Mouse (Mus musculus) heart, embryonic 14.5 days (tissue): ENCODE measurements around the gene Abcb1a. TPM values are rescaled to one million over a fixed set of nuclear protein-coding genes. Genes with fewer than 3 reads are reported as not detected.
"Not testable (repeated sequence)": the region's sequence is repeated elsewhere in the genome, so short reads cannot be mapped to it uniquely, and the experiment has no call there.

ENCODE experiments used
- ATAC-seq: fragments of 200-750 bp; cut with Nextera tagmentation; 2 replicates; pipeline ENCODE4 v1.8.0; 2017; ENCODE audit warnings: low read depth, moderate TSS enrichment; ENCODE audit not compliant: insufficient number of reproducible peaks, insufficient read depth, low FRiP score
- H3K27ac ChIP-seq, 2 experiments: fragments of 200-500 bp in 1 of 2; fragments of 300-500 bp in 1 of 2; sonication (generic) in 1 of 2; replicated peaks in 1 of 2; 2 replicates each; pipeline ENCODE4 v1.5.1; 2012 to 2014; ENCODE audit warnings: low read depth in 2 of 2, low read length in 2 of 2, control low read depth in 1 of 2, mild to moderate bottlenecking in 1 of 2, mixed read lengths in 1 of 2; ENCODE audit not compliant: control insufficient read depth in 1 of 2, insufficient read depth in 1 of 2
- H3K27me3 ChIP-seq: fragments of 300-500 bp; sonication (generic); 2 replicates; pipeline ENCODE4 v1.6.1; 2014; ENCODE audit warnings: mild to moderate bottlenecking, low read length, control low read depth; ENCODE audit not compliant: control insufficient read depth, insufficient read depth
- H3K36me3 ChIP-seq: fragments of 300-500 bp; sonication (generic); 2 replicates; pipeline ENCODE4 v1.6.1; 2014; ENCODE audit warnings: mild to moderate bottlenecking, control low read depth, low read length, mixed read lengths; ENCODE audit not compliant: control insufficient read depth, insufficient read depth
- H3K4me1 ChIP-seq, 2 experiments: fragments of 200-500 bp in 1 of 2; fragments of 300-500 bp in 1 of 2; sonication (generic) in 1 of 2; 2 replicates each; pipeline ENCODE4 v1.6.1; 2012 to 2014; ENCODE audit warnings: low read length in 2 of 2, control low read depth in 1 of 2, mixed read lengths in 1 of 2; ENCODE audit not compliant: control insufficient read depth in 2 of 2, insufficient read depth in 2 of 2
- H3K4me2 ChIP-seq: fragments of 300-500 bp; sonication (generic); 2 replicates; pipeline ENCODE4 v1.6.1; 2014; ENCODE audit warnings: mild to moderate bottlenecking, low read length
- H3K4me3 ChIP-seq, 2 experiments: fragments of 200-500 bp in 1 of 2; fragments of 300-500 bp in 1 of 2; sonication (generic) in 1 of 2; 2 replicates each; pipeline ENCODE4 v1.5.1; 2012 to 2014; ENCODE audit warnings: low read length in 2 of 2, mild to moderate bottlenecking in 2 of 2, control low read depth in 1 of 2, low read depth in 1 of 2, moderate library complexity in 1 of 2; ENCODE audit not compliant: control insufficient read depth in 1 of 2, insufficient read depth in 1 of 2
- H3K9ac ChIP-seq: fragments of 300-500 bp; sonication (generic); 2 replicates; pipeline ENCODE4 v1.6.1; 2014; ENCODE audit warnings: mild to moderate bottlenecking, low read length
- H3K9me3 ChIP-seq: fragments of 300-500 bp; sonication (generic); 2 replicates; pipeline ENCODE4 v1.6.1; 2016; ENCODE audit warnings: low read length, control low read depth; ENCODE audit not compliant: control insufficient read depth
- WGBS: fragments of 180-500 bp; shearing (Covaris S2); extraction: QIAGEN DNeasy Blood & Tissue Kit; methylation state at CpG from one replicate; pipeline ENCODE4 v1.1.7; 2014; 5-methylcytosine and 5-hydroxymethylcytosine counted together
- polyA plus RNA-seq: library from polyadenylated mRNA; unstranded; fragments of >200 nt; fragmentation: Nextera tagmentation; extraction: Ambion mirVana; gene quantifications from 2 replicates; pipeline ENCODE4 v1.2.1, GENCODE M21; 2014

The Abcb1a gene
- polyA plus RNA-seq, 1 experiment from 2014 or later: 0.41 TPM

DNA sequence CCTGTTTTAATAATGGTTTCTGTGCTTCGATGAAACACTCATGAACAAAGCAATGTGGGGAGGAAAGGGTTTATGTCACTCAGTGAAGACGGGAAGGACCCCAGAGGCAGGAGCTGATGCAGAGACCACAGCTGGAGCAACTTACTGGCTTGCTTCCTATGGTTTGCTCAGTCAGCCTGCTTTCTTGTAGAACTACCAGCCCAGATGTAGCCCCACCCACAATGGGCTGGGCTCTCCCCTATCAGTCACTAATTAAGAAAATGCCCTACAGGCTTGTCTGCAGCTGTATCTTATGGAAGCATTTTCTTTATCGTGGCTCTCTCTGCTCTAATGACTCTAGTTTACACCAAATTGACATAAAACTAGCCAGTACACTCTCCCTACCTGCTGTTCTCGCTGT is 67.9 kb downstream of the Abcb1a start:
- H3K4me3 ChIP-seq: no peak overlapping the region
- no peak overlapping the region for H3K4me2 ChIP-seq
- WGBS: 55% methylated on average over 4 of the region's 4 CpGs
- H3K4me1 ChIP-seq: no peaks in the 10 kb centered on the region
- H3K9ac ChIP-seq: no peak overlapping the region
- no peaks in the 10 kb centered on the region for H3K27me3 ChIP-seq
- ATAC-seq: no peak
- no peaks in the 10 kb centered on the region for H3K36me3 ChIP-seq
- no peaks in the 10 kb centered on the region for H3K9me3 ChIP-seq
- H3K27ac ChIP-seq: no peak overlapping the region

DNA sequence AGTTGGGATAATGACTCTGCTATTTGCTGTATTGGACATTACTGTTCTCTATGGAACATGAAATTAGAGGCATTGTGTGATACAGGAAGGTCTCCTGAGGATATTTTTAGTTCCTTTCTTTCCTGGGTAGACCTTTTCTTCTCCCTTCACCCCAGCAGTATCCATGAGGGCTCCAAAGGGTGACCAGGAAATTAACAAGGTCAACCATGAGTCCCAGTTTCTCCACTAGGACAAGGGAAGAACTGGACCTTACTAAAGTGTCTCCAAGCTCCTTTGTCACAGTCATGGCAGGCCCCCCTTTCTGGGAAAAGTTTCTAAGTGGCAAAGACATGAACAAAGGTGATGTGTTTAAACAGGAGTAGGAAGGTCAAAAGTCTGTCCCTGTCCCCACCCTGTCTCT is 72.8 kb downstream of the Abcb1a start:
- H3K4me2 ChIP-seq: no peak overlapping the region
- H3K4me1 ChIP-seq: no peaks in the 10 kb centered on the region
- no peaks in the 10 kb centered on the region for H3K36me3 ChIP-seq
- ATAC-seq: no peak
- no peak overlapping the region for H3K27ac ChIP-seq
- H3K9ac ChIP-seq: no peak overlapping the region
- H3K9me3 ChIP-seq: no peaks in the 10 kb centered on the region
- no peaks in the 10 kb centered on the region for H3K27me3 ChIP-seq
- H3K4me3 ChIP-seq: no peak overlapping the region

DNA sequence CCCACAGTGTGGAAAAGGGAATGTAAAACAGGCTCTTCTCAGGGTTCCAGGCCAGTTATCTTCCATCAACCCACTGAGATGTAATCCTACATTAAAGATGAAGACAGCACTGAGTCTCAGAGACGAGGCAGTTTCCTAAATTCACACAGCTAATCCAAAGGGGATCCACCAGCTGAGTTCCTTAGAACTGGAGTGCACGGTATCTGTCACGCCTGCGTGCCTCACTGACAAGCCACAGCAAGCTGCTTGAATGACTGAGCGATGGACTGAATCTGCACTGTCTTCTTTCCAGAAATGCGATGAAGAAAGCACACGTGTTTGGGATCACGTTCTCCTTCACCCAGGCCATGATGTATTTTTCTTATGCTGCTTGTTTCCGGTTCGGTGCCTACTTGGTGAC is 73.4 kb downstream of the Abcb1a start:
- not testable (repeated sequence) for H3K4me1 ChIP-seq, H3K4me3 ChIP-seq, ATAC-seq, H3K9me3 ChIP-seq, H3K27me3 ChIP-seq, H3K9ac ChIP-seq, H3K27ac ChIP-seq, H3K36me3 ChIP-seq, H3K4me2 ChIP-seq
- WGBS: 74% methylated on average over 7 of the region's 10 CpGs

DNA sequence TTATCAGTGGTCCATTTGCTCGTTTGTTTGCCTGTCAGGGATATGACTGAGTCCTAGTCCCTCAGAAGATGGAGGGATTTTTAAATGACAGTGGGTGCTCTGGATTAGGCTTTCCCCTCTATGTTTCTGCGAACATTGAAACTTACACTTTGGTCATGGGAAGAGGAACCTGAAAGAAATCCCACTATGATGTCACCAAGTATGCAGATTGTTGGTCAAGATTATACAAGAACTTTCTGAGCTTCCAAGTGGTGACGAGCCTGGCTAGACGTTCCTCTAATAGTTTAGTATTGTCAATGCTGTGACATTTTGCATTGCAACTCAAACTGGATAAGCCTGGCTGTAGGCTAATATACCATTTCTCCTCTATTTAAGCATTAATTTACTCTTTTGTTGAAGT is 76.5 kb downstream of the Abcb1a start:
- no peaks in the 10 kb centered on the region for H3K36me3 ChIP-seq
- H3K27ac ChIP-seq: no peak overlapping the region
- WGBS: 70% methylated on average over 4 of the region's 4 CpGs
- no peak overlapping the region for H3K4me2 ChIP-seq
- H3K4me3 ChIP-seq: no peak overlapping the region
- ATAC-seq: no peak
- no peak overlapping the region for H3K9ac ChIP-seq
- H3K9me3 ChIP-seq: no peaks in the 10 kb centered on the region
- no peaks in the 10 kb centered on the region for H3K4me1 ChIP-seq
- H3K27me3 ChIP-seq: no peaks in the 10 kb centered on the region

DNA sequence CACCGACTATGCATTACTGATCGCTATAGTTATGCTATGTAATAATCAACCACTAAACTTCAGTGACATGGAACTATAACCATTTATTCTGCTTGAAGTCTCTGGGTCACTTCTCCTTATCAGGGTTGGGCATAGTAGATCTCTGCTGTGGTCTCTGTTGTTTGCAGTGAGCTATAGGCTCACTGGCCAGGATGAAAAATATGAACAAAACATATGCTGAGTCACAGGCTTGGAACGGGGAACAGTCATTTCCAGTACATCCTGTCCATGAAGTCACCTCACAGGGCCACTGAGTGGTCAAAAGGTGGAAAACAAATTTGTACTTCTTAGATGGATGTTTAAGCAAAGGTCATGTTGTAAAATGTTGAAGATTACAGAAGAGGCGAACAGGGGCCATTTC is 77.2 kb downstream of the Abcb1a start:
- H3K4me2 ChIP-seq: no peak overlapping the region
- H3K36me3 ChIP-seq: no peaks in the 10 kb centered on the region
- no peaks in the 10 kb centered on the region for H3K27me3 ChIP-seq
- no peak overlapping the region for H3K9ac ChIP-seq
- H3K4me1 ChIP-seq: no peaks in the 10 kb centered on the region
- no peaks in the 10 kb centered on the region for H3K9me3 ChIP-seq
- no peak for ATAC-seq
- WGBS: 85% methylated on average over 4 of the region's 4 CpGs
- no peak overlapping the region for H3K4me3 ChIP-seq
- no peak overlapping the region for H3K27ac ChIP-seq

DNA sequence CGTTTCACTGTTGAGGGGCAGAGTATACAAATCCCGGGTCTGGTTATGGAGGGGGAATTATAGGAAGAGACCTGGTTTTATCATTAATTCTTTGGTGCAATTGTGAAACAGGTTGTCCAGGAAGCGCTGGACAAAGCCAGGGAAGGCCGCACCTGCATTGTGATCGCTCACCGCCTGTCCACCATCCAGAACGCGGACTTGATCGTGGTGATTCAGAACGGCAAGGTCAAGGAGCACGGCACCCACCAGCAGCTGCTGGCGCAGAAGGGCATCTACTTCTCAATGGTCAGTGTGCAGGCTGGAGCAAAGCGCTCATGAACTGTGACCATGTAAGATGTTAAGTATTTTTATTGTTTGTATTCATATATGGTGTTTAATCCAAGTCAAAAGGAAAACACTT is 87.4 kb downstream of the Abcb1a start:
- 90% methylated on average over 13 of the region's 13 CpGs for WGBS
- H3K9me3 ChIP-seq, H3K27ac ChIP-seq, H3K36me3 ChIP-seq, H3K4me3 ChIP-seq, H3K4me1 ChIP-seq, H3K9ac ChIP-seq, H3K4me2 ChIP-seq, ATAC-seq, H3K27me3 ChIP-seq: not testable (repeated sequence)

DNA sequence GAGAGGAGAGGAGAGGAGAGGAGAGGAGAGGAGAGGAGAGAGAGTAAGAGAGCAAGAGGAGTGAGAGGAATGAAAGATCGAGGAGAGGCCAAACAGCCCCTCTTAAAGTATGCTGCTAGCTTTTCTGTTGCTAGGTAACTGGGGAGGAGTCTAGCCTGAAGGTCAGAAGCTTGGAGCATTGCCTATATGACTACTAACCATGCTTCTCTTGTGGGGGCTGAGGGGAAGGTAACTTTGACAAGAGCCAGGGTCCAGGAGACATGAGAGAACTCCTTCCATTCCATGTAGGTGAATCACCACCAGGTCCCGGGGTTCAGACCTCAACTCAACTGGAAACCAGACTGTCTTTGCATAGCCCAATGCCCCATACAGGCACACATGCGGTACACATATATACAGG is 113.0 kb downstream of the Abcb1a start:
- Histone ChIP-seq H3K27ac (no peak overlapping the region), H3K27me3 (no peaks in the 10 kb centered on the region), H3K9me3 (no peaks in the 10 kb centered on the region), H3K9ac (no peak overlapping the region), H3K4me1 (no peaks in the 10 kb centered on the region), H3K4me2 (no peak overlapping the region), H3K4me3 (no peak overlapping the region), H3K36me3 (no peaks in the 10 kb centered on the region)
- WGBS: 58% methylated on average over 3 of the region's 3 CpGs
- ATAC-seq: no peak

DNA sequence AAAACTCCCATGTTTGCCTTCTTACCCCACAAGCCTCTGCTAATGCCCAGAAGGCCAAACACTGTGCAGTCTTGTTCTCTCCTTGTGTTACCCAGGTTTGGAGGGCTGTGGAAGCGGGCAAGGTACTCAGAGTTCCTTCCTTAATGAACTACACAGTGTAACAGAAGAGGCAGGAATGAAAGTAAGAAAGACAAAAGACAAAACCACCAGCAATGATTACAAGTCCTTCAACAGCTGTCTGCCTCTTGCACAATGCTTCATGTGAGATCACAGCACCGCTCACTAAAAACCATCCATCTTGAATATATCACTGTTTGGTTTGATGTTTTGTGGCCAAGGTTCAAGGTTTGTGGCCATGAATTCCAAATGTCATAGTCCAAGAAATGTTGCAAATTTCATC is 118.4 kb downstream of the Abcb1a start:
- H3K27ac ChIP-seq: no peak overlapping the region

More for the DNA sequence above, 118.4 kb downstream of the Abcb1a start:
- Histone ChIP-seq H3K4me2 (no peak overlapping the region), H3K4me3 (no peak overlapping the region), H3K9ac (no peak overlapping the region), H3K9me3 (no peaks in the 10 kb centered on the region), H3K4me1 (no peaks in the 10 kb centered on the region), H3K27me3 (no peaks in the 10 kb centered on the region), H3K36me3 (no peaks in the 10 kb centered on the region)
- WGBS: 77% methylated on average over 2 of the region's 2 CpGs
- no peak for ATAC-seq
